Mouse (Mus musculus): Measurements from ENCODE around the gene Cdt1. TPM values are rescaled to one million over a fixed set of nuclear protein-coding genes. Genes with fewer than 3 reads are reported as not detected.

Cdt1 gene
- polyA plus RNA-seq, 1 experiment from 2014 or later = 23.7 TPM

DNA sequence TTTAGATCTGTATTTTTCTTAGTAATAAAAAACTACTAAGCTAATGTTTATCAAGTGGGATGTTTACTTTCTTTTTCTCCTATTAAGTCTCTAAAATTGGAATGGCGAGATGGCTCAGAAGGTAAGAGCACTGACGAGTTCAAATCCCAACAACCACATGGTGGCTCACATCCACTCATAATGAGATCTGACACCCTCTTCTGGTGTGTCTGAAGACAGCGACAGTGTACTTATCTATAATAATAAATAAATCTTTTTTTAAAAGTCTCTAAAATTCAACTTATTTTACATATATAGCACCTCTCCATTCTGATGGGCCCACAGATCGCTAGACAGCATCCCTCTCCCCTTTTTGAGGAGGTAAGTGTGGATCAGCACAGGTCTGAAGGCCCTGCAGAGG is 42.4 kb downstream of the Cdt1 start:
- 68% methylated on average over 4 of the region's 4 CpGs for WGBS (ENCODE audit: insufficient replicate concordance)
- Histone ChIP-seq H3K27me3 (ENCODE audit: insufficient read depth, low read length) (no peaks in the 10 kb centered on the region), H3K27ac (ENCODE audit: low read depth) (peak overlapping the region; percentile 60; the same call in 1 of the 2 replicates), H3K9ac (replicated peaks) (no peak overlapping the region), H3K9me3 (ENCODE audit: low read length) (no peaks in the 10 kb centered on the region), H3K4me3 (ENCODE audit: low read depth, low read length) (peak overlapping the region; percentile 72), H3K4me2 (ENCODE audit: low read depth, low read length) (peak overlapping the region; percentile 99), H3K4me1 (ENCODE audit: insufficient read depth) (peaks cover 24% of the 10 kb centered on the region), H3K36me3 (replicated peaks; ENCODE audit: insufficient read depth, low read length) (peaks cover 7% of the 10 kb centered on the region)
- DNase-seq = no peak
- ATAC-seq = no peak
- TF ChIP-seq EP300 (IDR thresholded peaks at IDR 0.05; ENCODE audit: low read depth) (no peak), CTCF (IDR thresholded peaks at IDR 0.05; ENCODE audit: low read depth) (no peak)

DNA sequence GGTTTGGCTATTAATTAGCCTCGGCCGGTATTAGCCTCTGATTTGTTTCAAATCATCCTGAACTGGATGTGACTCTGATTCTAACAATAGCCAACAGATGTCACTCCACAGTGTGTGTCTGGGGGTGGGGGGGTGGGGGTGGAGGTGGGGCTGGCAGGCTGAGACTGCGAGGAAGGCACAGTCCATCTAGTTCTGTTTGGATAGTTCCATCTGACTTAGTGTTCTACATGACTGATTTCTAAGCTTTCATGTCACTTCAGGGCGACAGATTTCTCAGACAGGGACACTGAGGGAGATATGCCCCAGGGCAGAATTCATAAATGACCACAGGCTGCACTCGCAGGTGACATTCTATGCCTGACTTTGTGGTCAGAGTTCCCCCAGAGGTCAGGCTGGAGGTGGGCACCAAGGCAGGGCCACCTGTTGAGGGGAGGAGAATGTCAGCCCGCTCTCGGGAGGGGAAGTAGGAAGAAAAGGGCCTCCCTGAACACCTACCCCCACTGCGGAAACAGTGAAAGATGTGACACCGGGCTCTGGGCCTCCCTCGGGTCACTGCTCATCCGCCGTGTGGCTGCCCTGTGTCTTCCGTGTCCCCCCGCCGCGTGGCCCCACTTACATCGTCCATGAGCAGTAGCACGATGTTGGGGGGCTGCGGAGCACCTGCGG is 42.9 kb downstream of the Cdt1 start:
- Histone ChIP-seq H3K4me3 (ENCODE audit: low read depth, low read length) (peak overlapping the region; percentile 72), H3K9ac (replicated peaks) (peak overlapping the region; percentile 85), H3K27ac (ENCODE audit: low read depth) (peak overlapping the region; percentile 93), H3K9me3 (ENCODE audit: low read length) (no peaks in the 10 kb centered on the region), H3K27me3 (ENCODE audit: insufficient read depth, low read length) (no peaks in the 10 kb centered on the region), H3K4me2 (ENCODE audit: low read depth, low read length) (peak overlapping the region; percentile 99), H3K4me1 (ENCODE audit: insufficient read depth) (peaks cover 24% of the 10 kb centered on the region), H3K36me3 (replicated peaks; ENCODE audit: insufficient read depth, low read length) (peaks cover 7% of the 10 kb centered on the region)
- peak; percentile 46 for ATAC-seq
- DNase-seq = no peak
- no peak for TF ChIP-seq EP300 (IDR thresholded peaks at IDR 0.05; ENCODE audit: low read depth)
- no peak for TF ChIP-seq CTCF (IDR thresholded peaks at IDR 0.05; ENCODE audit: low read depth)
- 5% methylated on average over 19 of the region's 20 CpGs for WGBS (ENCODE audit: insufficient replicate concordance)

DNA sequence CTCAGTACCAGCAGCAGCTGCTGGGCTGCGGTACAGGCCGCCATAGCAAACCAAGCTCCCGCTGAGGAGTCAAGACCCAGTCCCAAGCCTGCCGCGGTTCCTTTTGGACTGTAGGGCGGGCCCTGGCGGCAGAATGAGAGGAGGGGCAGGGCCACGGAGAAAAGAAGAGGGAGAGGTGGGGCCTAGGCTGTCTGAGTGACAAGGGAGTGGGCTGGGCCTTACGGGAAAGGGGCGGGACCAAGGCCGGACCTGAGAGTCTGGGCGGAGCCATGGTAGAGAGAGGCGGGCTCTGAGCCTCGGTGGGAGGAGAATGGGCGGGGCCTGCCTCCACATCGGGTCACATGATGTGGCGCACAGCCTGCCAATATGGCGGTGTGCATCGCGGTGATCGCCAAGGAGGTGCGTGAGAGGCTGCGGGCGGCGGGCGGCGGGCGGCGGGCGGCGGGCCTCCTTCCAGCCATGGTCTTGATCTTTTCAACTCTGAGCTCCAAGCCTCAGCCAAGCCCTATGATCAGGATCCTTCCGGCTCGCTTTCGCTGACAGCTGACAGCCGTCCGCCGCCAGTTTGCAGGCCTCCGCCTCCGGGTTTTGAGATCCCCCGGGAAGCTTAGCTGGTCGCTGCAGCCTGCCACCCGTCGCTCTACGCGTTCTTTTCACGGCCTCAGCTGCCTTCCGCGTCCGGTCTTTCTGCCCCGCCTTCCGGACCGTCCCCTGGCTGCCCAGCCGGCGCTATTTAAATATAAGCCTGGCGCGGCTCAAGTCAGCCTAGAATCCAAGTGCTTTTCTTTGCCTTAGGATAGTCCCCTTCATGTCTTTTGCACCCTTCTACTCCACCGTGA is 43.7 kb downstream of the Cdt1 start, which contains the start of the genes Galns and Trappc2l:
Gene Galns (minus strand): TSS at position 169 of the 839 bp plus-strand sequence.
Gene Trappc2l (plus strand): TSS at position 346 of the 839 bp plus-strand sequence.
- Histone ChIP-seq H3K4me3 (ENCODE audit: low read depth, low read length) (peak within 1 kb of the TSS; percentile 72), H3K9me3 (ENCODE audit: low read length) (no peaks in the 10 kb centered on the region), H3K27ac (ENCODE audit: low read depth) (peak within 1 kb of the TSS; percentile 93), H3K36me3 (replicated peaks; ENCODE audit: insufficient read depth, low read length) (peaks cover 7% of the 10 kb centered on the region), H3K4me2 (ENCODE audit: low read depth, low read length) (peak within 1 kb of the TSS; percentile 99), H3K9ac (replicated peaks) (peak within 1 kb of the TSS; percentile 85), H3K4me1 (ENCODE audit: insufficient read depth) (peaks cover 24% of the 10 kb centered on the region), H3K27me3 (ENCODE audit: insufficient read depth, low read length) (no peaks in the 10 kb centered on the region)
- ATAC-seq = peak; percentile 96
- WGBS (ENCODE audit: insufficient replicate concordance) = 0% methylated on average over 32 of the region's 57 CpGs
- TF ChIP-seq EP300 (IDR thresholded peaks at IDR 0.05; ENCODE audit: low read depth) = no peak
- peak; percentile 75 for TF ChIP-seq CTCF (IDR thresholded peaks at IDR 0.05; ENCODE audit: low read depth)
- DNase-seq = peak; percentile 99

DNA sequence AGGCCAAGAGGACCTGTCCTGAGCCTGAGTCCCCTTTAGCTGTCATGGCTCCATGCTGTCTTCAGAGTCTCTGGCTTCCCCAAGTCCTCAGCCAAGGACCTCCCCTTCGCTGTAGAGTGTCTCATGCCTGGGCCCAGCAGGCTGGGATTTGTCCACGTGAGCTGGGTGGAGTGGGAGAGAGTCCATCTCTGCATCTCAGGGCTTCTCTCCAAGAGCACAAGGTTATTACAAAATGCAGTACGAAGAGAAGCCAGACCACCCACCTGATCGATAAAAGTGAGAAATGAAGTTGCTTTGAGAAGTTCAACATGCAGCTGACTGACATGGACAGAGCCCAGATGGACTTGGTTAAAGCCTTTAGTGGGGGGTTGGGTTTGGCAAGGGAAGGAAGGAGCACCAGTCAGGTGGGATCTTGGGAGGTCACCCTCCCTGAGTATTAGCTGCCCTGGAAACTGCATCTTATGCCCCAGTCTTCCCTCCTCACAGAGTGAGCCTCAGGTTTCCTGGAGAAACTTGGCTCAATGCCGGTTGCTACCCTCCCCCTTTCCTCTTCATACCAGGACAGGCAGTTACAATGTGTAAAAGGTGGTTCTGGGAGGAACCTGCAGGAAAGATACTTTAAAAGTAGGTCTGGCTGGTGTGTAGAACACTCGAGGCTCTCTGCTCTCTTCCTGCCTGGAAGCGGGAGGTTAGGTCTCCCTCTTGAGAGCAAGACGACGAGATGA is 48.5 kb downstream of the Cdt1 start:
- no peak overlapping the region for H3K4me3 ChIP-seq (ENCODE audit: low read depth, low read length)
- no peak for DNase-seq
- no peak for ATAC-seq
- no peak overlapping the region for H3K9ac ChIP-seq (replicated peaks)
- H3K9me3 ChIP-seq (ENCODE audit: low read length) = no peaks in the 10 kb centered on the region
- H3K27ac ChIP-seq (ENCODE audit: low read depth) = no peak overlapping the region
- no peak for TF ChIP-seq CTCF (IDR thresholded peaks at IDR 0.05; ENCODE audit: low read depth)
- TF ChIP-seq EP300 (IDR thresholded peaks at IDR 0.05; ENCODE audit: low read depth) = no peak
- no peak overlapping the region for H3K4me2 ChIP-seq (ENCODE audit: low read depth, low read length)
- WGBS (ENCODE audit: insufficient replicate concordance) = 72% methylated on average over 9 of the region's 9 CpGs
- H3K36me3 ChIP-seq (replicated peaks; ENCODE audit: insufficient read depth, low read length) = peaks cover 7% of the 10 kb centered on the region
- H3K27me3 ChIP-seq (ENCODE audit: insufficient read depth, low read length) = no peaks in the 10 kb centered on the region
- H3K4me1 ChIP-seq (ENCODE audit: insufficient read depth) = peaks cover 17% of the 10 kb centered on the region

DNA sequence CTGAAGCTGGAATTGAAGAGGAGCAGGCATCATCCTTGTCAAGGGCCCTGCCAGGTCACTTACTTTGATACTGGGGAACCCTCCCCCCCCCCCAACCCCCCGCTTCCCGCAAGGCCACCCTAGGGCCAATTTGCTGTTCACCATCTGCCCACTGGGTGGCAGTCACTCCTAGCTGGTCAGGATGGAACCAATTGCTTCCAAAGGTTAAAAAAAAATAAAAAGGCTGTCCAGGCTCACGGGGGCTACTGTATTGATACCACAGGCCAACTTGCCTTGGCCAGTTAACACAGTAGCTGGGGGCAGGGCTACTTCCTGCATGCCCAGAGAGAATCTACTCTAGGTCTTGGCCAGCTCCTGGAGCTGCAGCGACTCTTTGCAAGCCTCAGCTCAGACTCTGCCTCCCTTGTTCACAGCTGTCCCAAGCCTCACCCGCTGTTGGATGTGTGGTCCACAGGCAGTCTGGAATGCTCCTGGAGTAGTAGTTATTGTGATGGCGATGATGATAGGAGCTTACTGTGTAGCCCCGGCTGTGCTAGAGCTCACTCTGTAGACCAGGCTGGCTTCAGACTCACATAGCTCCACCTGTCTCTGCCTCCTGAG is 50.2 kb downstream of the Cdt1 start:
- WGBS (ENCODE audit: insufficient replicate concordance) = 37% methylated on average over 5 of the region's 7 CpGs
- H3K9ac ChIP-seq (replicated peaks) = no peak overlapping the region
- no peaks in the 10 kb centered on the region for H3K9me3 ChIP-seq (ENCODE audit: low read length)
- ATAC-seq (peak; percentile 40), DNase-seq (peak; percentile 89)
- peaks cover 6% of the 10 kb centered on the region for H3K4me1 ChIP-seq (ENCODE audit: insufficient read depth)
- H3K36me3 ChIP-seq (replicated peaks; ENCODE audit: insufficient read depth, low read length) = peaks cover 7% of the 10 kb centered on the region
- no peak overlapping the region for H3K4me3 ChIP-seq (ENCODE audit: low read depth, low read length)
- H3K27me3 ChIP-seq (ENCODE audit: insufficient read depth, low read length) = no peaks in the 10 kb centered on the region
- peak overlapping the region; percentile 33; the same call in 1 of the 2 replicates for H3K4me2 ChIP-seq (ENCODE audit: low read depth, low read length)
- TF ChIP-seq EP300 (IDR thresholded peaks at IDR 0.05; ENCODE audit: low read depth) (no peak), CTCF (IDR thresholded peaks at IDR 0.05; ENCODE audit: low read depth) (peak; percentile 77)
- H3K27ac ChIP-seq (ENCODE audit: low read depth) = 0 out of 2 replicates have a peak overlapping the region, but pooled peaks have one; percentile 39

Data from liver, postnatal 0 days (tissue).